Mouse (Mus musculus): Measurements from ENCODE around the gene Gm10642. TPM values are rescaled to one million over a fixed set of nuclear protein-coding genes. Genes with fewer than 3 reads are reported as not detected.

Gene Gm10642
- polyA plus RNA-seq, 1 experiment from 2014 or later, result 0.32 TPM

DNA sequence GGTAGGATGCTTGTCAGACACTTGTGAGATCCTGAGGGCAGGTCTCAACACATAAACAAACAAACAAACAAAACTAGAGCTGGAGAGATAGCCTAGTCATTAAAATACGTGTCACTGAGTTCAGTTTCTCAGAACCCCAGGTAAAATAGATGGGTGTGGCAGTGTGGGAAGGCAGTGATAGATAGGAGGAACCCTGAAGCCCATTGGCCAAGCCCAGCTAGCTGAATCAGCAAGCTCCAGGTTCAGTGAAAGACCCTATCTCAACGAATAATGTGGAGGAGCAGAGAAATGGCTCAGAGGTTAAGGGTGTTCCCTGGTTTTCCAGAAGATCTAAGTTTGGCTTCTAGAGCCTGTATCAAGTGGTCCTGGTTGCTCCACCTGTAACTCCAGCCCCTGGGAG lies 13.1 kb downstream of the Gm10642 start:
- H3K27me3 ChIP-seq (ENCODE audit: control insufficient read depth, insufficient read depth, low read length), result no peaks in the 10 kb centered on the region
- peaks cover 7% of the 10 kb centered on the region for H3K4me1 ChIP-seq (ENCODE audit: control insufficient read depth, insufficient read depth, low read length)
- WGBS, result 39% methylated on average over 2 of the region's 2 CpGs
- H3K36me3 ChIP-seq (ENCODE audit: control insufficient read depth, insufficient read depth), result 0 out of 2 replicates have a peak, but pooled peaks cover 2% of the 10 kb centered on the region
- no peak overlapping the region for H3K9ac ChIP-seq (ENCODE audit: low read length)
- no peak overlapping the region for H3K4me2 ChIP-seq (ENCODE audit: low read depth, low read length)
- no peak overlapping the region for H3K27ac ChIP-seq (ENCODE audit: low read length)
- H3K9me3 ChIP-seq (replicated peaks; ENCODE audit: control insufficient read depth, low read length), result peaks cover 3% of the 10 kb centered on the region
- ATAC-seq (replicated peaks; ENCODE audit: extremely low read depth, insufficient read depth, low FRiP score), result no peak
- no peak overlapping the region for H3K4me3 ChIP-seq (ENCODE audit: low read length)

DNA sequence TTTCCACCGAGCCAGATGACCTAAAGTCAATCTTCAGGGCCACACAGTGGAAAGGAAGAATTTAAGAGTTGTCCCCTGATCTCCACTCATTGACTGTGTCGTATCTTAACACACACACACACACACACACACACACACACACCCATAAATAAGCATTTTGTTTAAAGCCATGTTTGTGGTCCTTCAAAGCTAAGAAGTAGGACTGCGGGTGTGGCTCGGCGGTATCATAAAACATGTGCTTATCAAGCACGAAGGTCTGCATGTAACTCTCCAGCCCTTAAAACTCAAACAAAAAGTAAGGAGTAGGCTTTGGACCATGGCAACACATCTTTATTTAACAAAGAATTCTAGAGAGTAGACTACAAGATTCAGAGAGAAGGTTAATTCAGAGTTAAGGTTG lies 14.3 kb downstream of the Gm10642 start:
- WGBS, result 82% methylated on average over 6 of the region's 6 CpGs
- Histone ChIP-seq H3K27ac (ENCODE audit: low read length) (no peak overlapping the region), H3K9ac (ENCODE audit: low read length) (no peak overlapping the region), H3K36me3 (ENCODE audit: control insufficient read depth, insufficient read depth) (0 out of 2 replicates have a peak, but pooled peaks cover 2% of the 10 kb centered on the region), H3K4me1 (ENCODE audit: control insufficient read depth, insufficient read depth, low read length) (peaks cover 7% of the 10 kb centered on the region), H3K4me2 (ENCODE audit: low read depth, low read length) (no peak overlapping the region), H3K27me3 (ENCODE audit: control insufficient read depth, insufficient read depth, low read length) (no peaks in the 10 kb centered on the region), H3K4me3 (ENCODE audit: low read length) (no peak overlapping the region), H3K9me3 (replicated peaks; ENCODE audit: control insufficient read depth, low read length) (peaks cover 3% of the 10 kb centered on the region)
- ATAC-seq (replicated peaks; ENCODE audit: extremely low read depth, insufficient read depth, low FRiP score), result no peak

DNA sequence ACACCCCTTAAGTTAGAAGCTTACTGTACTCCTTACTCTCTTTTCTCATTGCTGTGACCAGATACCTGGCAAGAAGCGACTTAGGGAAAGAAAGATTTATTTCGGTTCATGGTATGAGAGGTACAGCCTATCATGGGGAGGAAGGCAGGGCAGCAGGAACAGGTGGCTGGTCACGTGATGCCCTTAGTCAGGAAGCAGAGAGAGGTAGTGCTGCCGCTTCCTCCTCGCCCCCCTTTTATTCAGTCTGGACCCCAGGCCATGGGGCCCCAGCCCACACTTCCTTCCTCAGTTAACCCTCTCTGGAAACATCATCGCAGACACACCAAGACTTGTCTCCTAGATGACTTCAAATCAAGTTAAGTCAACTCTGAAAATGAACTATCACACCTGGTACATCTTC lies 15.2 kb downstream of the Gm10642 start:
- Histone ChIP-seq H3K27ac (ENCODE audit: low read length) (no peak overlapping the region), H3K36me3 (ENCODE audit: control insufficient read depth, insufficient read depth) (0 out of 2 replicates have a peak, but pooled peaks cover 2% of the 10 kb centered on the region), H3K9me3 (replicated peaks; ENCODE audit: control insufficient read depth, low read length) (peaks cover 3% of the 10 kb centered on the region), H3K4me3 (ENCODE audit: low read length) (no peak overlapping the region), H3K9ac (ENCODE audit: low read length) (no peak overlapping the region), H3K27me3 (ENCODE audit: control insufficient read depth, insufficient read depth, low read length) (no peaks in the 10 kb centered on the region), H3K4me2 (ENCODE audit: low read depth, low read length) (no peak overlapping the region), H3K4me1 (ENCODE audit: control insufficient read depth, insufficient read depth, low read length) (peaks cover 7% of the 10 kb centered on the region)
- no peak for ATAC-seq (replicated peaks; ENCODE audit: extremely low read depth, insufficient read depth, low FRiP score)
- 61% methylated on average over 6 of the region's 6 CpGs for WGBS

DNA sequence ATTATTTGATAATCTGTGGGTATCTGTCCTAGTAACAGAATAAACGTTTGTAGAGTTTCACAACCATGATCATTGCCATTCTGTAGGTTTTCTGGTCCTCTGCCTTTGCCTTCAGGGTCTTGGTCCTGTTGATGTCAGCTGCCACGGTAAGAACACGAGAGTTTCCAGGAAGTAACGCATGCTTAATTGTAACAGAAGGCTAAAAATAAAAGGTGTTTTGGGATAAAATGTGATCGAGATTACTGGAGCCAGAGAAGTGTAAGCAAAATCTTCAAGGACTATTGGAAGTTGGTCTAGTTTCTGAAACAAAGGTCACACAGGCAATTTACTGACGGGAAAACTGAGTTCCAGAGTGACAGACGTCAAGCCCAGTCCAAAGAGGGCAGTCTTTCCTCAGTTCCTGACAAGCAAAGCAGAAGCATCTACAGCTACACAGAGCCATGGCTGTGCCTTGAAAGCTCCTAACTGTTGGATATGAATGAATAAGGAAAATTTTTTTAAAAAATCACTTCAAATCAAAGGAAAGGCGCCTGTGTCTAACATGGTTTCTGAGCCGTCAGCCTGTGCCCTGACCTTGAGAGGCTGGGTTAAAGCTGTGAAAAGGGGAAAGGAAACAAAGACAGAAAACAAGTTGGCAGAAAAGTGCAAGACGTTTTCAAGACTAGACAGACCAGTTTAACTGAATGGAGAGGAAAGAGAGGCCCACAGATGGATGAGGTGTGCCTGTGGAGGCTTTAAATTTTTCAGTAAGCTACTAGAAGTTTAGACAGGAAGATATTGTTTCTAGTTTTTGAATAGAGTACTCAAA lies 15.9 kb downstream of the Gm10642 start:
- H3K4me3 ChIP-seq (ENCODE audit: low read length), result 0 out of 2 replicates have a peak overlapping the region, but pooled peaks have one; percentile 1
- no peaks in the 10 kb centered on the region for H3K27me3 ChIP-seq (ENCODE audit: control insufficient read depth, insufficient read depth, low read length)
- 31% methylated on average over 10 of the region's 10 CpGs for WGBS
- peaks cover 5% of the 10 kb centered on the region; the same call in 1 of the 2 replicates for H3K4me1 ChIP-seq (ENCODE audit: control insufficient read depth, insufficient read depth, low read length)
- no peak overlapping the region for H3K9ac ChIP-seq (ENCODE audit: low read length)
- H3K9me3 ChIP-seq (replicated peaks; ENCODE audit: control insufficient read depth, low read length), result peaks cover 3% of the 10 kb centered on the region
- no peak for ATAC-seq (replicated peaks; ENCODE audit: extremely low read depth, insufficient read depth, low FRiP score)
- no peak overlapping the region for H3K4me2 ChIP-seq (ENCODE audit: low read depth, low read length)
- 0 out of 2 replicates have a peak overlapping the region, but pooled peaks have one; percentile 3 for H3K27ac ChIP-seq (ENCODE audit: low read length)
- H3K36me3 ChIP-seq (ENCODE audit: control insufficient read depth, insufficient read depth), result 0 out of 2 replicates have a peak, but pooled peaks cover 2% of the 10 kb centered on the region

DNA sequence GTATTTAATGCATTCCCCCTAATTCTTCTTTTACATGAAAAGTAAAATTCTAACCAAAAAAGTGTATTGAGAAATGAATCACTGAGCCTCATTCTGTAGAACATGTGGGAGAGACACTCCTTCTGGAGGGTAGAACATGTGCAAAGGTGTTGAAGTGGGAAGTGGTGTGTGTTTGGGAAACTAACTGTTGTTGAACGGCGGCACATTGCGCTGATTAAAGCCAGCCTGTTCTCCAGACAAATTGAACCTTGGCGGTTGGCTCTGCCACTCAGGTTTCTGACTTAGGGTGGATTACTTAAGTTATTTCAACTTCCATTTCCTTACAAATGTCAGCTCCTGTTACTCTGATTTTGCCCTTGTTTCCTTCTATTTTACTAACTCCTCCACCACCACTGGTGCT lies 17.6 kb downstream of the Gm10642 start:
- WGBS, result 68% methylated on average over 4 of the region's 4 CpGs
- ATAC-seq (replicated peaks; ENCODE audit: extremely low read depth, insufficient read depth, low FRiP score), result no peak
- Histone ChIP-seq H3K36me3 (ENCODE audit: control insufficient read depth, insufficient read depth) (no peaks in the 10 kb centered on the region), H3K27ac (ENCODE audit: low read length) (no peak overlapping the region), H3K4me3 (ENCODE audit: low read length) (no peak overlapping the region), H3K9me3 (replicated peaks; ENCODE audit: control insufficient read depth, low read length) (no peaks in the 10 kb centered on the region), H3K9ac (ENCODE audit: low read length) (no peak overlapping the region), H3K4me1 (ENCODE audit: control insufficient read depth, insufficient read depth, low read length) (peaks cover 5% of the 10 kb centered on the region; the same call in 1 of the 2 replicates), H3K27me3 (ENCODE audit: control insufficient read depth, insufficient read depth, low read length) (no peaks in the 10 kb centered on the region), H3K4me2 (ENCODE audit: low read depth, low read length) (no peak overlapping the region)

DNA sequence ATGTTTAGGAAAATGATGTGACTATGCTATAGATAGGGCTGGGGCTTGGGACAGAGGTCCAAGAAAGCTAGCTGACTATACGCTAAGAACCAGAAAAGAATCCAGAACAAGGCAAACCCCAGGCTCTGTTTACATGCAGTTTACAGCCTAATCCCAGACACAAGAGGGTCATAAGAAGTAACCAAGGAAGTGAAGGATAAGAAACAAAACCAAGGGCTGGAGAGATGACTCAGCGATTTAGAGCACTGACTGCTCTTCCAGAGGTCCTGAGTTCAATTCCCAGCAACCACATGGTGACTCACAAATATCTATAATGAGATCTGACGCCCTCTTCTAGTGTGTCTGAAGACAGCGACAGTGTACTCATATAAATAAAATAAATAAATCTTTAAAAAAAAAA lies 19.1 kb downstream of the Gm10642 start:
- no peaks in the 10 kb centered on the region for H3K27me3 ChIP-seq (ENCODE audit: control insufficient read depth, insufficient read depth, low read length)
- H3K9me3 ChIP-seq (replicated peaks; ENCODE audit: control insufficient read depth, low read length), result no peaks in the 10 kb centered on the region
- ATAC-seq (replicated peaks; ENCODE audit: extremely low read depth, insufficient read depth, low FRiP score), result no peak
- no peak overlapping the region for H3K27ac ChIP-seq (ENCODE audit: low read length)
- H3K36me3 ChIP-seq (ENCODE audit: control insufficient read depth, insufficient read depth), result no peaks in the 10 kb centered on the region
- H3K4me2 ChIP-seq (ENCODE audit: low read depth, low read length), result no peak overlapping the region
- H3K9ac ChIP-seq (ENCODE audit: low read length), result no peak overlapping the region
- no peak overlapping the region for H3K4me3 ChIP-seq (ENCODE audit: low read length)
- 71% methylated on average over 4 of the region's 4 CpGs for WGBS
- H3K4me1 ChIP-seq (ENCODE audit: control insufficient read depth, insufficient read depth, low read length), result peaks cover 6% of the 10 kb centered on the region

DNA sequence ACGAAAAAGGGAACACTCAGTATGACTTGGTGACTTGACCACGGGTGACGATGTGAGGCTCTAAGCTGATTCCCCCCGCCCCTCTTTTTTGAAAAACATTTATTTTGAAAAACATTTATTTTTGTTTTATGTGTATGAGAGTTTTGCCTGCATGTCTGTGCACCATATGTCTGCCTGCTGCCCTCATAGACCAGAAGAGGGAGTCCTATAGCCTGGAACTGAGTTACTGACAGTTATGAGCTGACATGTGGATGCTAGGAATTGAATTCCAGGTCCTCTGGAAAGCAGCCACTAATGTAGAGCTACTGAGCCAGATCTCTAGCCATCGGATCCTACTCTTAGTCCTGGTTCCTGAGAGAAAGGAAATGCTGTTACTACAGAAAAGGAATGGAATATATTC lies 19.9 kb downstream of the Gm10642 start:
- H3K4me1 ChIP-seq (ENCODE audit: control insufficient read depth, insufficient read depth, low read length), result peaks cover 10% of the 10 kb centered on the region
- no peaks in the 10 kb centered on the region for H3K9me3 ChIP-seq (replicated peaks; ENCODE audit: control insufficient read depth, low read length)
- H3K4me3 ChIP-seq (ENCODE audit: low read length), result no peak overlapping the region
- no peak overlapping the region for H3K9ac ChIP-seq (ENCODE audit: low read length)
- H3K27ac ChIP-seq (ENCODE audit: low read length), result no peak overlapping the region
- no peak overlapping the region for H3K4me2 ChIP-seq (ENCODE audit: low read depth, low read length)
- WGBS, result 87% methylated on average over 5 of the region's 5 CpGs
- H3K36me3 ChIP-seq (ENCODE audit: control insufficient read depth, insufficient read depth), result no peaks in the 10 kb centered on the region
- H3K27me3 ChIP-seq (ENCODE audit: control insufficient read depth, insufficient read depth, low read length), result no peaks in the 10 kb centered on the region
- ATAC-seq (replicated peaks; ENCODE audit: extremely low read depth, insufficient read depth, low FRiP score), result no peak

DNA sequence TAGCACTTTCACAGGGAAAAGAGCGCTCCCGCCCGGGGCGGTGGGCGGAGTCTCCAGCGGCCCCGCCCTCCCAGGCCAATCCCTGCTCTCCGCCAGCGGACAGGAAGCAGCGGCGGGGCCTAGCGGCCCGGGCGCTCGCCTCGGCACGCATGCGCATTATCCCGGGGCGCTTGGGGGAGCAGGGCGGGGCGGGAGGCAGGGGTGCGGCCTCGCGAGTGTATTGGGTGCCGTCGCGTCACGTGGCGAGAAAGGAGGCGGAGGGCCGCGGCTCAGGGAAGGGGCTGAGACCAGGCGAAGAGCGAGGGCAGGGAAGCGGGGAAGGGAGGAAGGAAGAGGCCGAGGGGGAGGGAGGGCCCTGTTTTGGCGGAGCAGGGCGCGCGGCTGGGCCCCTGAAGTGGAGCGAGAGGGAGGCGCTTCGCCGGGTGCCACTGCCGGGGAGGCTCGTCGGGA lies 22.7 kb downstream of the Gm10642 start, which contains the start of gene Adam10:
Gene Adam10 (plus strand): TSS at position 316 of the 450 bp plus-strand sequence.
- H3K4me2 ChIP-seq (ENCODE audit: low read depth, low read length), result peak within 1 kb of the TSS; percentile 78
- H3K4me3 ChIP-seq (ENCODE audit: low read length), result peak within 1 kb of the TSS; percentile 86
- no peaks in the 10 kb centered on the region for H3K36me3 ChIP-seq (ENCODE audit: control insufficient read depth, insufficient read depth)
- ATAC-seq (replicated peaks; ENCODE audit: extremely low read depth, insufficient read depth, low FRiP score), result peak; percentile 99
- no peaks in the 10 kb centered on the region for H3K9me3 ChIP-seq (replicated peaks; ENCODE audit: control insufficient read depth, low read length)
- H3K27ac ChIP-seq (ENCODE audit: low read length), result peak within 1 kb of the TSS; percentile 96
- H3K4me1 ChIP-seq (ENCODE audit: control insufficient read depth, insufficient read depth, low read length), result peaks cover 15% of the 10 kb centered on the region
- H3K9ac ChIP-seq (ENCODE audit: low read length), result peak within 1 kb of the TSS; percentile 94
- under 1% methylated on average over 47 of the region's 48 CpGs for WGBS
- H3K27me3 ChIP-seq (ENCODE audit: control insufficient read depth, insufficient read depth, low read length), result no peaks in the 10 kb centered on the region
